Mouse (Mus musculus) spleen, adult 2 months (tissue): ENCODE measurements at regions not wholly inside any gene's neighbourhood (a gene's known extent, or its start where the extent isn't known, plus 50 kb on each side); places are given as distances from the start of the nearest gene placed in this dataset.

ENCODE experiments used
- DNase-seq, 2 experiments: peaks; one replicate each; pipeline versions ENCODE4 v3.0.0 to v3.0.0-alpha.2; 2012 to 2021; ENCODE audit warnings: low spot score in 2 of 2, low read depth in 1 of 2
- H3K27ac ChIP-seq: fragments of 200-500 bp; 2 replicates; pipeline ENCODE4 v1.5.1; 2012; ENCODE audit warnings: low read length, inconsistent platforms; ENCODE audit not compliant: insufficient read depth
- H3K27me3 ChIP-seq: fragments of 200-500 bp; 2 replicates; pipeline ENCODE4 v1.6.1; 2012; ENCODE audit warnings: mild to moderate bottlenecking, moderate library complexity, low read length, inconsistent platforms; ENCODE audit not compliant: control insufficient read depth, insufficient read depth
- H3K36me3 ChIP-seq: fragments of 200-500 bp; 2 replicates; pipeline ENCODE4 v1.6.1; 2012; ENCODE audit warnings: mild to moderate bottlenecking, low read length, inconsistent platforms; ENCODE audit not compliant: control insufficient read depth, insufficient read depth
- H3K4me1 ChIP-seq: fragments of 200-500 bp; 2 replicates; pipeline ENCODE4 v1.6.1; 2011; ENCODE audit warnings: inconsistent platforms; ENCODE audit not compliant: control insufficient read depth, insufficient read depth, insufficient read length
- H3K4me3 ChIP-seq: fragments of 200-500 bp; 2 replicates; pipeline ENCODE4 v1.5.1; 2011; ENCODE audit warnings: mild to moderate bottlenecking, inconsistent platforms; ENCODE audit not compliant: insufficient read depth, insufficient read length; ENCODE audit errors: extremely low read depth
- CTCF ChIP-seq: fragments of 200-500 bp; IDR thresholded peaks from 2 replicates; pipeline ENCODE4 v1.5.1; 2011; ENCODE audit warnings: mild to moderate bottlenecking, inconsistent platforms; ENCODE audit not compliant: insufficient read depth, insufficient read length, insufficient replicate concordance; ENCODE audit errors: extremely low read depth
- POLR2A ChIP-seq: fragments of 200-500 bp; IDR thresholded peaks from 2 replicates; pipeline ENCODE4 v1.6.1; 2011; ENCODE audit warnings: low read depth, low read length, inconsistent platforms
- WGBS: fragments of 180-500 bp; shearing (Covaris S2); methylation state at CpG from one replicate; pipeline ENCODE4 v1.1.7; 2018; 5-methylcytosine and 5-hydroxymethylcytosine counted together

- Histone ChIP-seq H3K4me1 (no peaks in the 10 kb centered on the region), H3K27ac (no peak overlapping the region), H3K36me3 (no peaks in the 10 kb centered on the region), H3K27me3 (no peaks in the 10 kb centered on the region), H3K4me3 (no peak overlapping the region)
- DNase-seq = no peak
- 88% methylated on average over 7 of the region's 7 CpGs for whole genome bisulfite sequencing
- TF ChIP-seq CTCF (no peak), POLR2A (no peak)
Measured at GRCm38 (mm10) chr13:103483392-103483791, 149.1 kb upstream of the Mast4 start.

- H3K4me3 ChIP-seq = no peak overlapping the region
- WGBS = 76% methylated on average over 6 of the region's 6 CpGs
- H3K27me3 ChIP-seq = no peaks in the 10 kb centered on the region
- no peak overlapping the region for H3K27ac ChIP-seq
- H3K4me1 ChIP-seq = no peaks in the 10 kb centered on the region
- TF ChIP-seq POLR2A = no peak
- no peak for TF ChIP-seq CTCF
- no peak for DNase-seq
- no peaks in the 10 kb centered on the region for H3K36me3 ChIP-seq
Measured at GRCm38 (mm10) chr13:103476328-103476727, 142.0 kb upstream of the Mast4 start.

DNA sequence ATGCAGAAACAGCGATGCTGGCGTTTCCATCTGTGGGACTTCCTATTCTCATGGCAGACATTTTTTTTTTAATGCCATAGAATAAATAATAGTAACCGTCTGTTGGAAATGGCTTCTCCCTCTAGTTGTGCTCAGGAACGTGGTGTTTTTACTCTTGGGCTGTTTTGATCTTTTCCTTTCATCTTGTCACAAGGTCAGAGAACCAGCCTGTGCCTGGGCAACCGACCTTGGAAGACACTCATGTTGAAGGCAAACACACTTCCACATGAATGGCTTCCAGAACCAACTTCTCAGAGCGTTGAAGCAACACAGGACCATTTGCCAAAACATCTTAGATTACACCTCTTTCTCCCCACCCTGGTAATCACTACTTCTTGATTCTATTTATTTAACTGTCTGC lies 137.9 kb upstream of the Mast4 start:
- Histone ChIP-seq H3K4me3 (no peak overlapping the region), H3K36me3 (no peaks in the 10 kb centered on the region), H3K27ac (no peak overlapping the region), H3K27me3 (no peaks in the 10 kb centered on the region), H3K4me1 (no peaks in the 10 kb centered on the region)
- WGBS = 72% methylated on average over 6 of the region's 6 CpGs
- DNase-seq = no peak
- TF ChIP-seq POLR2A (no peak), CTCF (no peak)

DNA sequence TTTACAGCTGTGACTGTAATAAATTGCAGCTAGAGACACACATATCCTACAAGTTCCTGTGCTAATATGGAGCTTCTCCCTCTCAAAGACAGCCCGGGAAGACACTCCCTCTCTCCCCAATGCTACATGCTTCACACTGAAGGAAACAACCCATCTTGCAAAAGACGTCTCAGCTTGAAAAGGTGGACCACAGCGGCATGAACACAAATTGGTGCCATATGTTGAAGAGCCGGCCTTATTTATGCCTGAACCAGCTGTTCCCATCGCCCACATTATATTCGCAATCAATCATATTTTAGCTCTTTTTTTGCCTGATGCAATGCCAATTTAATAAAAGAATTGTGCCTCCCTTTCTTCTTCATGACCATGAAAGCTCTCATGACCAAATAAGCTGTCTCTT lies 135.8 kb upstream of the Mast4 start:
- no peaks in the 10 kb centered on the region for H3K36me3 ChIP-seq
- no peak overlapping the region for H3K27ac ChIP-seq
- H3K27me3 ChIP-seq = no peaks in the 10 kb centered on the region
- no peak for TF ChIP-seq POLR2A
- no peak for TF ChIP-seq CTCF
- H3K4me1 ChIP-seq = no peaks in the 10 kb centered on the region
- 89% methylated on average over 6 of the region's 6 CpGs for WGBS
- no peak for DNase-seq
- no peak overlapping the region for H3K4me3 ChIP-seq

DNA sequence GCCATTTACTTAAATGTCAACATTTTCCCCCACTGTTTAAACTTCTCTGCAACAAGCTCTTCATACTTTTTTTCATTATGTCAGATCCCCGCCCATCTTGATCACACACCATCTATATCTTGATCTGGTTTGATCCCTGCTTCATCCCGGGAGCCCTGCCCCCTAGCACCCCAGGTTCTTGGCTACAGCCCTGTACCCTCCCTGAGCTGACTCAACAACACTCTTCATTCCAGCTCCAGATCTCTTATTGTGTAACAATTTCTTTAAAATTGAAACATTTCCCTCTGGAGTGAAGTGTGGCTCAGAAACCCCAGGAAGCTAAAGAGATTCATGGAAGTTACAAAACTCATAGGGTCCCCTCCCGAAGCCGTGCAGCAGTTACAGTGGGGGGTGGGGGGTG lies 126.2 kb upstream of the Mast4 start:
- H3K4me1 ChIP-seq = no peaks in the 10 kb centered on the region
- H3K27ac ChIP-seq = no peak overlapping the region
- WGBS = 85% methylated on average over 4 of the region's 4 CpGs
- TF ChIP-seq CTCF (no peak), POLR2A (no peak)
- H3K4me3 ChIP-seq = no peak overlapping the region
- H3K36me3 ChIP-seq = no peaks in the 10 kb centered on the region
- no peaks in the 10 kb centered on the region for H3K27me3 ChIP-seq
- no peak for DNase-seq

- no peaks in the 10 kb centered on the region for H3K4me1 ChIP-seq
- H3K36me3 ChIP-seq = no peaks in the 10 kb centered on the region
- TF ChIP-seq POLR2A = no peak
- no peak for TF ChIP-seq CTCF
- no peak overlapping the region for H3K4me3 ChIP-seq
- no peak for DNase-seq
- H3K27ac ChIP-seq = no peak overlapping the region
- 91% methylated on average over 13 of the region's 13 CpGs for WGBS
- no peaks in the 10 kb centered on the region for H3K27me3 ChIP-seq
Measured at GRCm38 (mm10) chr13:103459486-103460147, 125.3 kb upstream of the Mast4 start.

DNA sequence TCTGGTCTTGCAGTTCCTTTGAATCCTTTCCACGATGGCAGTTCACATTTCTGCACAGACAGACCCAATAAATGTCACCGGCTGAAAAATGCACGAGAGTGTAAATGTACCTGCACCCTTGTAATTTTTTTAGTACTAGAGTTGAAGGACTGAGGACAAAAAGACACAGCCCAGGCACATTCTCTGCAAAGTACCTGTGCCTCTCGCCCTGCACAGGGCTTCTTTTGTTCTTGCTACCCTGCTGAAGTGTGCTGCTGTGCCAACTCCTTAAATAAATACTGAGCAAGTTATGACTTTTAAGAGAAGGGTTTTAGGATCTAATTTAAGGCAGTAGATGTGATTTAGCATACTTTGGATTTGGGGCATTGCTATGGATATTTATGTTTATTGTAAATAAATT lies 118.5 kb upstream of the Mast4 start:
- no peaks in the 10 kb centered on the region for H3K36me3 ChIP-seq
- H3K4me3 ChIP-seq = no peak overlapping the region
- no peaks in the 10 kb centered on the region for H3K4me1 ChIP-seq
- TF ChIP-seq POLR2A (no peak), CTCF (no peak)
- DNase-seq = no peak
- no peaks in the 10 kb centered on the region for H3K27me3 ChIP-seq
- WGBS = 90% methylated on average over 4 of the region's 4 CpGs
- H3K27ac ChIP-seq = no peak overlapping the region

- Histone ChIP-seq H3K4me3 (no peak overlapping the region), H3K27ac (no peak overlapping the region), H3K4me1 (no peaks in the 10 kb centered on the region), H3K27me3 (no peaks in the 10 kb centered on the region), H3K36me3 (no peaks in the 10 kb centered on the region)
- 83% methylated on average over 3 of the region's 3 CpGs for WGBS
- TF ChIP-seq CTCF (no peak), POLR2A (no peak)
- DNase-seq = no peak
Measured at GRCm38 (mm10) chr13:103430589-103430988, 96.3 kb upstream of the Mast4 start.
